Comparison of ENCODE assay signal across 16 mouse cellular contexts in genomic region chr1:36129881-36130280, GRCm38 (mm10).
DNase-seq lines count a peak whose midpoint lies in the region; ATAC-seq and TF ChIP-seq lines count a peak whose summit lies in the region.
"Had no signal": no experiment of that assay in that cellular context is flagged by ENCODE, and none has a peak within 500 bp of the region (broad histone marks: within the 10 kb centered on the region; RNA-seq: fewer than 3 reads in every experiment).

No protein-coding gene starts in this region.

- no peak for TF ChIP-seq EP300 in liver, embryonic 14.5 days (IDR thresholded peaks at IDR 0.05; ENCODE audit: low read depth)

- DNase-seq in heart, postnatal 14 days, result no peak
- no peak for DNase-seq in testis, postnatal 10 days (ENCODE audit: low spot score)
- no peak for DNase-seq in liver, embryonic 14.5 days (ENCODE audit: low read depth in 3 of 3, low spot score in 3 of 3)
- DNase-seq in layer of hippocampus, adult 9-10 months (ENCODE audit: low spot score), result no peak
- no peak for DNase-seq in natural killer cell, adult 2 months (ENCODE audit: low spot score in 2 of 2)
- DNase-seq: cerebellum, adult 8-10 months; gastrocnemius, postnatal 25 days; left cerebral cortex, postnatal 4 days; retina, postnatal 1 day; right cerebral cortex, postnatal 4 days had no signal

- no peaks in the 10 kb centered on the region for H3K36me3 ChIP-seq in heart, embryonic 13.5 days
- no peaks in the 10 kb centered on the region for H3K36me3 ChIP-seq in testis, adult 2 months (ENCODE audit: control insufficient read depth, insufficient read depth, low read length)
- H3K36me3 ChIP-seq in liver, embryonic 14.5 days (replicated peaks; ENCODE audit: control insufficient read depth, insufficient read depth, low read depth), result no peaks in the 10 kb centered on the region
- no peaks in the 10 kb centered on the region for H3K36me3 ChIP-seq in myocyte (ENCODE audit: control insufficient read depth, insufficient read depth)
- H3K36me3 ChIP-seq: forebrain, embryonic 15.5 days had no signal

- no peak for ATAC-seq in heart, embryonic 13.5 days (ENCODE audit: extremely low read depth, insufficient number of reproducible peaks, low FRiP score, low TSS enrichment)
- peak; percentile 8; the same call in 1 of the 2 replicates for ATAC-seq in liver, embryonic 14.5 days (ENCODE audit: insufficient read depth)
- ATAC-seq: forebrain, embryonic 15.5 days; midbrain, embryonic 16.5 days had no signal

- 0 out of 2 replicates have a peak, but pooled peaks cover 2% of the 10 kb centered on the region for H3K9me3 ChIP-seq in heart, embryonic 13.5 days
- no peaks in the 10 kb centered on the region for H3K9me3 ChIP-seq in liver, embryonic 14.5 days (ENCODE audit: control insufficient read depth, low read length)
- H3K9me3 ChIP-seq: forebrain, embryonic 15.5 days had no signal

- intact Hi-C loops in heart, postnatal 14 days (cut with DNase I), result loop anchor here (5.0 to 10.0 kb wide), 3 partner anchors 293 to 1235 kb away; no protein-coding TSS in a partner anchor

- no peak overlapping the region for H3K9ac ChIP-seq in heart, embryonic 13.5 days
- H3K9ac ChIP-seq in liver, embryonic 14.5 days (replicated peaks), result peak overlapping the region; percentile 35
- H3K9ac ChIP-seq: forebrain, embryonic 15.5 days; hindbrain, embryonic 14.5 days had no signal

- no peak overlapping the region for H3K4me2 ChIP-seq in heart, embryonic 13.5 days
- peak overlapping the region; percentile 63 for H3K4me2 ChIP-seq in liver, embryonic 14.5 days (ENCODE audit: low read depth)
- H3K4me2 ChIP-seq in myocyte (ENCODE audit: low read depth), result peak overlapping the region; percentile 40
- H3K4me2 ChIP-seq: forebrain, embryonic 15.5 days; hindbrain, embryonic 14.5 days had no signal

- H3K27me3 ChIP-seq in heart, embryonic 13.5 days (replicated peaks), result no peaks in the 10 kb centered on the region
- no peaks in the 10 kb centered on the region for H3K27me3 ChIP-seq in testis, adult 2 months (ENCODE audit: control insufficient read depth, insufficient read depth, low read length)
- H3K27me3 ChIP-seq in liver, embryonic 14.5 days (ENCODE audit: control insufficient read depth, insufficient read depth, low read length), result no peaks in the 10 kb centered on the region
- H3K27me3 ChIP-seq in myocyte (ENCODE audit: control insufficient read depth, insufficient read depth, insufficient read length), result no peaks in the 10 kb centered on the region
- H3K27me3 ChIP-seq: forebrain, embryonic 15.5 days had no signal

- H3ac ChIP-seq in myocyte (ENCODE audit: control insufficient read depth, insufficient read length), result no peak overlapping the region

- H3K4me3 ChIP-seq in heart, embryonic 13.5 days, result no peak overlapping the region
- H3K4me3 ChIP-seq in testis, adult 2 months (ENCODE audit: control insufficient read depth, low read depth, low read length), result peak overlapping the region; percentile 9
- H3K4me3 ChIP-seq in liver, embryonic 14.5 days (ENCODE audit: insufficient read depth in 1 of 2, low read depth in 2 of 2, low read length in 2 of 2), result no peak overlapping the region
- no peak overlapping the region for H3K4me3 ChIP-seq in myocyte
- H3K4me3 ChIP-seq: forebrain, embryonic 15.5 days had no signal

- H3K79me2 ChIP-seq in myocyte (ENCODE audit: control insufficient read depth, insufficient read depth), result no peaks in the 10 kb centered on the region

- peak overlapping the region; percentile 32; the same call in 1 of the 2 replicates for H3K27ac ChIP-seq in heart, embryonic 13.5 days (replicated peaks)
- H3K27ac ChIP-seq in testis, adult 2 months (ENCODE audit: control insufficient read depth, insufficient read depth, low read depth, low read length), result no peak overlapping the region
- peak overlapping the region; percentile 71 for H3K27ac ChIP-seq in liver, embryonic 14.5 days
- H3K27ac ChIP-seq: forebrain, embryonic 15.5 days; hindbrain, embryonic 14.5 days had no signal

- no peak for TF ChIP-seq POLR2A in testis, adult 2 months (IDR thresholded peaks at IDR 0.05; ENCODE audit: control insufficient read depth, low read depth, low read length)
- TF ChIP-seq POLR2A in myocyte (IDR thresholded peaks at IDR 0.05; ENCODE audit: insufficient read length, low read depth), result no peak

- TF ChIP-seq CTCF in testis, adult 2 months (IDR thresholded peaks at IDR 0.05; ENCODE audit: control insufficient read depth, insufficient read depth, insufficient replicate concordance, low read depth, low read length), result no peak
- no peak for TF ChIP-seq CTCF in liver, embryonic 14.5 days (IDR thresholded peaks at IDR 0.05; ENCODE audit: low read depth)

- WGBS in heart, embryonic 13.5 days, result 90% methylated on average over 8 of the region's 8 CpGs
- 77% methylated on average over 8 of the region's 8 CpGs for WGBS in liver, embryonic 14.5 days (ENCODE audit: insufficient replicate concordance)

- H3K4me1 ChIP-seq in heart, embryonic 13.5 days, result peaks cover 35% of the 10 kb centered on the region
- no peaks in the 10 kb centered on the region; the same call in 1 of the 2 replicates for H3K4me1 ChIP-seq in testis, adult 2 months (ENCODE audit: control insufficient read depth, insufficient read depth, low read length)
- peaks cover 37 to 49% of the 10 kb centered on the region in 2 experiments for H3K4me1 ChIP-seq in liver, embryonic 14.5 days (replicated peaks; ENCODE audit: control insufficient read depth in 2 of 2, insufficient read depth in 2 of 2, low read length in 1 of 2)

TF ChIP-seq in myocyte, 11 proteins besides CTCF, POLR2A, EP300 and RAD21:
- TF ChIP-seq E2F4 (IDR thresholded peaks at IDR 0.05; ENCODE audit: insufficient read depth), result no peak
- TF ChIP-seq TCF3 (IDR thresholded peaks at IDR 0.05; ENCODE audit: insufficient read length, low read depth), result no peak
- no peak for TF ChIP-seq REST (IDR thresholded peaks at IDR 0.05; ENCODE audit: insufficient read depth, insufficient read length)
- no peak for TF ChIP-seq MAX (IDR thresholded peaks at IDR 0.05; ENCODE audit: low read depth)
- TF ChIP-seq USF1 (IDR thresholded peaks at IDR 0.05; ENCODE audit: low read depth), result no peak
- TF ChIP-seq CEBPB (IDR thresholded peaks at IDR 0.05; ENCODE audit: insufficient read depth, poor library complexity, severe bottlenecking), result no peak
